Comparison of ENCODE assay signal across 16 mouse cellular contexts in the genomic region with DNA sequence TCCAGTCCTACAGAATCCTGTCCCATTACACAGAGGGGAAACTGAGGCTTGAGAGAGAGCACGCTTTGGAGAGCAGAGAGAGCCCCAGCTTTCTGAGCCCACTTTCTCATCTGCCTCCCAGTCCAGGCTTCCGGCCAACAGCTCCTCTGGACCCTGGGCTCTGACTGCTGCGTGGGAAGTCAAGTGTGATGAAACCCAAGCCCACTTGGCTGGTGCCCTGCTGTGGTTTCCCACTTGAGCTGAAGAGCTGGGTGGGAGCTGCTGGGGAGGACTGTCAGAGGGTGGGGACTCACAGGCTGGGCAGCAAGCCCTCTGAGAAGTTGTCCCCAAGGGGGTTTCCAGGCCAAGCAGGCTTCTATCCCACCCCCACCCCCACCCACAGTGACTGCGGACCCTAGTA.
DNase-seq lines count a peak whose midpoint lies in the region; ATAC-seq lines count a peak whose summit lies in the region.
"Had no signal": no experiment of that assay in that cellular context is flagged by ENCODE, and none has a peak within 500 bp of the region (broad histone marks: within the 10 kb centered on the region; RNA-seq: fewer than 3 reads in every experiment).

No protein-coding gene starts in this region.

- H3K36me3 ChIP-seq in heart, embryonic 15.5 days = no peaks in the 10 kb centered on the region
- no peaks in the 10 kb centered on the region for H3K36me3 ChIP-seq in embryonic facial prominence, embryonic 10.5 days (replicated peaks)
- no peaks in the 10 kb centered on the region for H3K36me3 ChIP-seq in limb, embryonic 13.5 days
- H3K36me3 ChIP-seq: midbrain, embryonic 12.5 days had no signal

- H3K4me1 ChIP-seq in heart, embryonic 15.5 days (replicated peaks) = peaks cover 65% of the 10 kb centered on the region
- H3K4me1 ChIP-seq in embryonic facial prominence, embryonic 10.5 days = peaks cover 87% of the 10 kb centered on the region
- peaks cover 94% of the 10 kb centered on the region for H3K4me1 ChIP-seq in limb, embryonic 13.5 days

- 72% methylated on average over 4 of the region's 4 CpGs for WGBS in heart, embryonic 15.5 days
- 90% methylated on average over 4 of the region's 4 CpGs for WGBS in embryonic facial prominence, embryonic 10.5 days
- 81% methylated on average over 4 of the region's 4 CpGs for WGBS in limb, embryonic 13.5 days

- H3K4me3 ChIP-seq in heart, embryonic 15.5 days = no peak overlapping the region
- no peak overlapping the region for H3K4me3 ChIP-seq in embryonic facial prominence, embryonic 10.5 days
- no peak overlapping the region for H3K4me3 ChIP-seq in limb, embryonic 13.5 days
- H3K4me3 ChIP-seq: midbrain, embryonic 12.5 days had no signal

- DNase-seq in heart, postnatal 36 days = no peak
- DNase-seq in 416B (ENCODE audit: low read depth) = peak; percentile 26
- no peak for DNase-seq in embryonic facial prominence, embryonic 10.5 days (ENCODE audit: low spot score)
- no peak for DNase-seq in frontal cortex, adult 2 months (ENCODE audit: extremely low spot score in 1 of 2, low spot score in 1 of 2)
- DNase-seq in embryo, embryonic 10 days (ENCODE audit: low spot score) = no peak
- DNase-seq in cerebellum, postnatal 14 days = no peak
- DNase-seq: cerebellum, adult 2 months; kidney, postnatal 25 days; layer of hippocampus, postnatal 36 days; spleen, adult 18-20 months had no signal

- H3K9me3 ChIP-seq in heart, embryonic 15.5 days (replicated peaks) = no peaks in the 10 kb centered on the region
- H3K9me3 ChIP-seq in embryonic facial prominence, embryonic 10.5 days = no peaks in the 10 kb centered on the region
- H3K9me3 ChIP-seq in limb, embryonic 13.5 days = no peaks in the 10 kb centered on the region
- H3K9me3 ChIP-seq: midbrain, embryonic 12.5 days had no signal

- H3K9ac ChIP-seq in heart, embryonic 15.5 days = no peak overlapping the region
- H3K9ac ChIP-seq in limb, embryonic 13.5 days = no peak overlapping the region
- H3K9ac ChIP-seq: liver, embryonic 14.5 days; midbrain, embryonic 12.5 days had no signal

- H3K27ac ChIP-seq in heart, embryonic 15.5 days = peak overlapping the region; percentile 26; the same call in 1 of the 2 replicates
- peak overlapping the region; percentile 89 for H3K27ac ChIP-seq in embryonic facial prominence, embryonic 10.5 days (replicated peaks)
- H3K27ac ChIP-seq in limb, embryonic 13.5 days = peak overlapping the region; percentile 48; the same call in 1 of the 2 replicates
- H3K27ac ChIP-seq: liver, embryonic 14.5 days had no signal

- no peaks in the 10 kb centered on the region for H3K27me3 ChIP-seq in heart, embryonic 15.5 days
- no peaks in the 10 kb centered on the region for H3K27me3 ChIP-seq in embryonic facial prominence, embryonic 10.5 days (replicated peaks; ENCODE audit: low read depth, poor library complexity, severe bottlenecking)
- H3K27me3 ChIP-seq in limb, embryonic 13.5 days = no peaks in the 10 kb centered on the region
- H3K27me3 ChIP-seq: midbrain, embryonic 12.5 days had no signal

- intact Hi-C loops in heart, postnatal 36 days (cut with DNase I) = no loop called here

- ATAC-seq in heart, embryonic 15.5 days (replicated peaks; ENCODE audit: insufficient number of reproducible peaks, insufficient read depth, low FRiP score, low read depth) = no peak
- no peak for ATAC-seq in limb, embryonic 13.5 days (ENCODE audit: low FRiP score, low read depth)
- ATAC-seq: forebrain, embryonic 16.5 days; hindbrain, postnatal 0 days had no signal

- H3K4me2 ChIP-seq in heart, embryonic 15.5 days = no peak overlapping the region
- no peak overlapping the region for H3K4me2 ChIP-seq in limb, embryonic 13.5 days (replicated peaks)
- H3K4me2 ChIP-seq: midbrain, embryonic 12.5 days had no signal

Comparison
In these comparisons a context has a peak if more than half of its experiments do, and no peak if none do; other contexts are left out.
1. H3K27ac ChIP-seq: peak in every context shown above with its lines; median percentile 89 in embryonic facial prominence, embryonic 10.5 days; 48 in limb, embryonic 13.5 days; 26 in heart, embryonic 15.5 days.